Mouse (Mus musculus) hindbrain, embryonic 11.5 days (tissue): ENCODE measurements at regions not wholly inside any gene's neighbourhood (a gene's known extent, or its start where the extent isn't known, plus 50 kb on each side); places are given as distances from the start of the nearest gene placed in this dataset.

Experiments
- ATAC-seq: fragments of 200-750 bp; cut with Nextera tagmentation; 2 replicates; pipeline ENCODE4 v1.8.0; 2017; ENCODE audit warnings: mild to moderate bottlenecking, moderate TSS enrichment, moderate library complexity; ENCODE audit not compliant: low FRiP score
- DNase-seq: peaks from one replicate; pipeline ENCODE4 v3.0.0-alpha.2; 2015; ENCODE audit warnings: low spot score
- H3K27ac ChIP-seq: fragments of 300-500 bp; sonication (generic); 2 replicates; pipeline ENCODE4 v1.5.1; 2014; ENCODE audit warnings: mild to moderate bottlenecking, low read depth, low read length
- H3K27me3 ChIP-seq: fragments of 300-500 bp; sonication (generic); 2 replicates; pipeline ENCODE4 v1.6.1; 2014; ENCODE audit warnings: mild to moderate bottlenecking, low read length, moderate library complexity, mixed read lengths; ENCODE audit not compliant: control insufficient read depth, insufficient read depth
- H3K36me3 ChIP-seq: fragments of 300-500 bp; sonication (generic); 2 replicates; pipeline ENCODE4 v1.6.1; 2014; ENCODE audit warnings: mild to moderate bottlenecking, low read length, moderate library complexity, mixed read lengths; ENCODE audit not compliant: control insufficient read depth, insufficient read depth
- H3K4me1 ChIP-seq: fragments of 300-500 bp; sonication (generic); replicated peaks from 2 replicates; pipeline ENCODE4 v1.6.1; 2014; ENCODE audit warnings: low read length, mixed read lengths; ENCODE audit not compliant: control insufficient read depth, insufficient read depth
- H3K4me2 ChIP-seq: fragments of 300-500 bp; sonication (generic); replicated peaks from 2 replicates; pipeline ENCODE4 v1.6.1; 2014; ENCODE audit warnings: mild to moderate bottlenecking, low read depth, low read length
- H3K4me3 ChIP-seq: fragments of 300-500 bp; sonication (generic); 2 replicates; pipeline ENCODE4 v1.5.1; 2014; ENCODE audit warnings: low read depth, low read length
- H3K9ac ChIP-seq: fragments of 300-500 bp; sonication (generic); 2 replicates; pipeline ENCODE4 v1.6.1; 2014; ENCODE audit warnings: low read depth, low read length
- H3K9me3 ChIP-seq: fragments of 300-500 bp; sonication (generic); 2 replicates; pipeline ENCODE4 v1.6.1; 2016; ENCODE audit warnings: low read length; ENCODE audit not compliant: control insufficient read depth
- WGBS: fragments of 180-500 bp; shearing (Covaris S2); extraction: QIAGEN DNeasy Blood & Tissue Kit; methylation state at CpG from one replicate; pipeline ENCODE4 v1.1.7; 2014; 5-methylcytosine and 5-hydroxymethylcytosine counted together

DNA sequence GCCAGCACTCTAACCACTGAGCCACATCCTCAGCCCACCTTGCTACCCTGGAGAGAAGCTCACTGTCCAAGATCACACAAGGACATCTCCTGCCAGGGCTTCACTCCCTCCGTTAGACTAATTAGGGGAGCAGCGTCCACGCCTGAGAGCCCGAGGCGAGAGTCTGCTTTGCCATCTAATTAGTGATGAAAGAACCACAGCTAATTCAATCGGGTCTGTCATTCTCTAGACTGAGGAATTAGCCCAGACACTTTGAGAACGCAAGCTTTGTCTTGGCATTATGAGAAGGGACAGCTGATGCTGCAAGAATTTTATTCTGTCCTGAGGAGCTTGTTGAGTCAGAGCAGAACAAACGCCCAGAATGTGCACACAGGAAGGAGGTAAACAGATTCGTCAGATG lies 200.5 kb upstream of the Zc3h12c start:
- H3K9me3 ChIP-seq: no peaks in the 10 kb centered on the region
- H3K27me3 ChIP-seq: no peaks in the 10 kb centered on the region
- no peak overlapping the region for H3K27ac ChIP-seq
- H3K4me1 ChIP-seq: no peaks in the 10 kb centered on the region
- H3K4me2 ChIP-seq: no peak overlapping the region
- 48% methylated on average over 9 of the region's 9 CpGs for WGBS
- H3K4me3 ChIP-seq: no peak overlapping the region
- H3K9ac ChIP-seq: no peak overlapping the region
- DNase-seq (peak; percentile 21), ATAC-seq (no peak)
- no peaks in the 10 kb centered on the region for H3K36me3 ChIP-seq

DNA sequence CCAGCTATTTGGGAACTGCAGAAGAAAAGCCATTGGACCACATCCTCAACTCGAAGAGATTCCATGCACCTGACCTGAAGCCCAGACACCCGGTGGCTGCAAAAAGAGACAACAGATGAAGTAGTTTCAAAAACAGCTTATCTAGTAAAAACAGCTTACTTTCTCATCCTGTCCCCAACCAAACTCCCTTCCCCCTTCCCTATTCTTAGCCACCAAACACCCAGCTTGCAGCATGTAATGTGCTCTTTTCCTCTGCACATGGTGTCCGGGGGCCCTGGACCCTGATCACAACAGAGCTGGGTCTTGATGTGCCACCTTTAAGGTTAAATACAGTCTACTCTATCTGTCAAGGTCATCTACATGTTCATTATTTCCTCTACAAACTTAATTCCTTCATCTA lies 199.7 kb upstream of the Zc3h12c start:
- Histone ChIP-seq H3K27me3 (no peaks in the 10 kb centered on the region), H3K4me2 (no peak overlapping the region), H3K4me1 (no peaks in the 10 kb centered on the region), H3K27ac (no peak overlapping the region), H3K9ac (no peak overlapping the region), H3K36me3 (no peaks in the 10 kb centered on the region), H3K4me3 (no peak overlapping the region), H3K9me3 (no peaks in the 10 kb centered on the region)
- WGBS: 72% methylated on average over 3 of the region's 3 CpGs
- no peak for DNase-seq
- no peak for ATAC-seq

DNA sequence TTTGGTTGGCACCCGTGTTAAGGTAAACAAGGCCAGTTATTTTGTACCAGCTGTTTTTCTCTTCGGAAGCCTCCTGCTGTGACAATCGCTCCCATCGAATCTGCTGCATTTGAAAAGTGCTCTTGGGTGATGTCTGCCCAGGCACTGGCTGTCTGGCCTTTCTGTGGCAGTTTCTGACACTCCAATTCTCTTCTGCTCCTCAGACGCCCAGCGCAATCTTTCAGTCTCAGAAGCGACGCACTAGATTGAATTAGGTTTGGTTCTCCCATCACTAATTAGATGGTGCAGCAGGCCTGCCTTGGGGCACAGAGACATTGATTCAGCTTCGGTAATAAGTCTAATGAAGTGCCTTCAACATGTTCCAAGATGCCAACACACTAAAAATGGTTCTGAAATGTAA lies 197.7 kb upstream of the Zc3h12c start:
- 56% methylated on average over 9 of the region's 9 CpGs for WGBS
- Histone ChIP-seq H3K9ac (no peak overlapping the region), H3K4me2 (no peak overlapping the region), H3K27me3 (no peaks in the 10 kb centered on the region), H3K36me3 (no peaks in the 10 kb centered on the region), H3K27ac (no peak overlapping the region), H3K4me1 (no peaks in the 10 kb centered on the region), H3K4me3 (no peak overlapping the region), H3K9me3 (no peaks in the 10 kb centered on the region)
- no peak for ATAC-seq
- DNase-seq: no peak

DNA sequence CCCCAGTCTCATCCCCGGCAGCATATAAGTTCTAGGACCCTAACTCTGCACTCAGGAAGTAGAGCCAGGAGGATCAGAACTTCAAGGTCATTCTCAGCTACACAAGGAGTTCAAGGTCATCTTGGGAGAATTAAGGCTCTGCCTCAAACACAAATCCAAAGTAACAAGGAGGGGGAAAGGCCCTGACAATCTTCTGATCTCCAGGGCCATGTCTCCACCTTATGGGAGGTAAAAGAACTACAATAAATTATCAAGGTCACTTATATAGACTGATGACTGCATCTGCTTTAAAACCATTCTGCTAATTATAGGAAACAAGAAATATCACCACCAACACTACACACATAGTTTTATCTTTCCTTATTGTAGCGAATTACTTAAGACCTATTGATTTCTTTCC lies 193.2 kb upstream of the Zc3h12c start:
- WGBS: 70% methylated on average over 2 of the region's 2 CpGs
- Histone ChIP-seq H3K27ac (no peak overlapping the region), H3K27me3 (no peaks in the 10 kb centered on the region), H3K4me1 (no peaks in the 10 kb centered on the region), H3K4me3 (no peak overlapping the region), H3K9me3 (no peaks in the 10 kb centered on the region), H3K4me2 (no peak overlapping the region), H3K36me3 (no peaks in the 10 kb centered on the region), H3K9ac (no peak overlapping the region)
- DNase-seq (no peak), ATAC-seq (no peak)

DNA sequence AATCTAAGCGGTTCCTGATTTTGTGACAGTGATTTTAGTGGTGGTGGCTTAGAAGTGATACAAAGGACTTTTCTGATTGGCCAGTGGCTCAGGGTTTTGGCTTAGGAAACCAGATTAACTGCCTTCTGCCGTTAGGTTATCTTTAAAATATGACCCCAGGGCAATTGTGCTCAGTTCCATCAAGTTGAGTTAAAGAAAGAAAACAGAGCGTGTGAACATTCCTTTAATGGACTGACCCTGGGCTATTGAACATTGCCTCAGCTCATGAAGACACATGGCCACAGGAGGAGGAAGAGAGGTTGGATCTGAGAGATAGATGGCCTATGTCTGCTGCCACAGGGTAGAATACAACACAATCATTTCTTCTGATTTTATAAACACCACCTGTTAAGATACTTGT lies 191.0 kb upstream of the Zc3h12c start:
- no peak for DNase-seq
- no peak overlapping the region for H3K9ac ChIP-seq
- H3K9me3 ChIP-seq: no peaks in the 10 kb centered on the region
- H3K27me3 ChIP-seq: no peaks in the 10 kb centered on the region
- 73% methylated on average over 3 of the region's 3 CpGs for WGBS
- no peak for ATAC-seq
- no peak overlapping the region for H3K27ac ChIP-seq
- no peak overlapping the region for H3K4me3 ChIP-seq
- no peak overlapping the region for H3K4me2 ChIP-seq
- no peaks in the 10 kb centered on the region for H3K4me1 ChIP-seq
- no peaks in the 10 kb centered on the region for H3K36me3 ChIP-seq

DNA sequence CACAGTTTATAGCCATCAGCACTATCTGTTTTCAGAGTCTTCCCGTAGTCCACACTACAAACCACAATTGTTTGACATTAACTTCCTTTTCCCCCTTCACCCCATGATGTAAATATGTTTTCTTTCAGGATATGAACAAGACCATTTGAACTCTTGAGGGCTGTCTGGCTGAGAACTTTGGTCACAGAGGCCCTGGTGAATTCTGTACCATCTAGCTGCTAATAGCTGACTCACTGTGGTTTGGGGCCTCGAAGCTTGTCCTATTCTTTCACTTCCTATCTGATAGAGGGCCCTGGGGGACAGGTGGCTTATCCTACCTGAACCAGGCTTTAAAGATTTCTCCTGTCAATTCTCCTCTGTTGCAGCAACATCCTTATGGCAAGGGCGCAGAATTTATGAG lies 188.2 kb upstream of the Zc3h12c start:
- DNase-seq (no peak), ATAC-seq (no peak)
- Histone ChIP-seq H3K4me1 (no peaks in the 10 kb centered on the region), H3K4me2 (no peak overlapping the region), H3K36me3 (no peaks in the 10 kb centered on the region), H3K27me3 (no peaks in the 10 kb centered on the region), H3K27ac (no peak overlapping the region), H3K9me3 (no peaks in the 10 kb centered on the region), H3K4me3 (no peak overlapping the region), H3K9ac (no peak overlapping the region)
- 89% methylated on average over 3 of the region's 3 CpGs for WGBS

DNA sequence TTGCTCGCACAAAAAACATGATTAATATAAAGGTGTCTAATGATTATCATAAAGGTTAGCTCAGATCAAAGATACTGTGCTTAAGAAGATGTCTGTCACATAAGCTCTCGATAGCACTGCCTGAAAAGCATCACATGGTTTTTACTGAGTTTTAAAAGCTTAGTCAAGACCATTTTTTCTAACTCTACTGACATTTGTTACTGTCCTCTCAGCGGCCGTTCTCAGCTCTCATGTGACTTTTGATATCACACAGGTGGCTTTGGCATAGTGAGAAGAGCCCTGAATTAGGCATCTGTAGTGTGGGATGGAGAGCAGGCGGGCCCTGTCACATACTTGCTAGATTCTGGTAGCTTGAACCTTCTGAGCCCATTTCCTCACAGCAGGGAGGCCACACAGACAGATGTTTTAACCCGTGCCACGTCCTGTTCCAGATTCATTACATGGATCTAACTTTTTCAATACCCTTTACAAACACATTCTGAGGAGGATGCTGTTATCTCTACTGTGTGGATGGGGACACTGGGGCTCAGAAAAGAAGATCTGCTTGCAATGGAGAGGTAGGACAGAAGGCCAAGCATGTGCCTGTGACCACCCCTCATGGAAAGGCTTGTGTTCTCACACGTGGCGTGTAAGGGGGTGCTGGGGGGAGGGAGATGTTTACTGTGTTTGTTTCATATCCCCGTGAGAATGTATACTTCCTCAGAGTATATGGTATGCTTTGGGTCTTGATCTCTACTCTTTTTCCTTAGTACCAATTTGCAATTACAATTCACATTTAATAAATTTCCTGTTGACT lies 187.0 kb upstream of the Zc3h12c start:
- DNase-seq (no peak), ATAC-seq (no peak)
- 77% methylated on average over 10 of the region's 10 CpGs for WGBS
- H3K27me3 ChIP-seq: no peaks in the 10 kb centered on the region
- no peak overlapping the region for H3K9ac ChIP-seq
- no peaks in the 10 kb centered on the region for H3K9me3 ChIP-seq
- no peak overlapping the region for H3K27ac ChIP-seq
- H3K36me3 ChIP-seq: no peaks in the 10 kb centered on the region
- no peak overlapping the region for H3K4me2 ChIP-seq
- no peak overlapping the region for H3K4me3 ChIP-seq
- H3K4me1 ChIP-seq: no peaks in the 10 kb centered on the region

DNA sequence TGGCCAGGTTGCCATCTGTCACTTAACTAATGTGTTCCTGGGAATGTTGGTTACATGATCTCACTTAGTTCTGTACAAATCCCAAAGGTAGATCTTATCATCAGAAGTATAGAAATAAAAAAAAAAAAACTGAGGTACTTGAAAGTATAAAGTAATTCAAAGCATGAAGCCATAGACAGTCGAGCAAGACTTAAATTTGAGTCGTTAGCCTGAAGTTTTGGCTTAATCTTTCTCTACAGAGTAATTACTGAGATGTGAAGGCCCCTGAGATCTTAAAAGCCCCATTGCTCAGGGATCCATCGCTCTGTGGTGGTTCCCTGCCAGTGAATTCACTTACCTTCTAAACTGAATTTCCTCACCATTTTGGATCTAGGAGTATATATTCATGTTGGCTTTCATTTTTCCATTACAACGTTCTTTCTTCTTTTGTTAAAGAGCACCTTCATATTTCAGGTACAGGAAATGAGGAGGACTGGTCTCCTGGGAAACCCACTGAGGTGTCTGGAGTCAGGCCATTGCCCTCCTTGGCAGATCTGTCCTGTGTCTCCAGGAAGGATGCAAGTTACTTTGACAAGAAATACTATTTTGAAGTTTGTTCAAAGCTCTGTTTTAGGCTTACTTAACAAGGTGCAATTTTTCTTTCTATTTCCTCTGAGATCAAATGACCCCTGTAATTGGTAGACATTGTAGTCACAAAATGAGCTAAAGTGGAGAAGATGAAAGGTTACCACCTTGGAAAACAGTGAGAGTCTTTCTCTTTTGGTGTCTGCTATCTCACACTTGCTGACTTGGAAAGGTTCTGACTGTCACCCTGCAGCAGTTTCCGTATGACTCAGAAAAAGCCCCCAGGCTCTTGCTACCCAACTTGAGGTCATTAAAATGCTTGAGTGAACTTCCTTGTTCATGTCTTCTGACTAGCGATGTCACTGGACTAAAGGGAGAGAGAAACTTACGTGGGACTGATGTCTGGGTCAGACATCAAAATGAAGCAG lies 180.5 kb upstream of the Zc3h12c start:
- Histone ChIP-seq H3K4me1 (no peaks in the 10 kb centered on the region), H3K9ac (no peak overlapping the region)
- 86% methylated on average over 7 of the region's 7 CpGs for WGBS

More for the DNA sequence above, 180.5 kb upstream of the Zc3h12c start:
- DNase-seq (no peak), ATAC-seq (no peak)
- no peaks in the 10 kb centered on the region for H3K9me3 ChIP-seq
- H3K36me3 ChIP-seq: no peaks in the 10 kb centered on the region
- H3K27ac ChIP-seq: no peak overlapping the region
- H3K4me3 ChIP-seq: no peak overlapping the region
- H3K27me3 ChIP-seq: no peaks in the 10 kb centered on the region
- no peak overlapping the region for H3K4me2 ChIP-seq
